ENCODE assay signal across 8 mouse cellular contexts in genomic region chr2:168590168-168590551, GRCm38 (mm10). TPM values are rescaled to one million over a fixed set of nuclear protein-coding genes. Genes with fewer than 3 reads are reported as not detected.
A peak's percentile ranks its signal among the peaks of the same experiment; 100 is the strongest.
DNase-seq lines count a peak whose midpoint lies in the region; ATAC-seq and TF ChIP-seq lines count a peak whose summit lies in the region.

No protein-coding gene starts in this region.

- peak overlapping the region; percentile 53 for H3K9ac ChIP-seq in CH12.LX (ENCODE audit: insufficient read depth, low read depth)
- peak overlapping the region; percentile 58 for H3K9ac ChIP-seq in heart, embryonic 11.5 days (ENCODE audit: low read depth, low read length)
- peak overlapping the region; percentile 58 for H3K9ac ChIP-seq in kidney, embryonic 15.5 days

- peaks cover 0 to 20% of the 10 kb centered on the region in 2 experiments for H3K36me3 ChIP-seq in CH12.LX (replicated peaks in 1 of 2; ENCODE audit: control insufficient read depth in 1 of 2, insufficient read depth in 1 of 2, low read length in 1 of 2)
- H3K36me3 ChIP-seq in heart, embryonic 11.5 days (ENCODE audit: control insufficient read depth, insufficient read depth, low read length): no peaks in the 10 kb centered on the region
- H3K36me3 ChIP-seq in kidney, embryonic 15.5 days: no peaks in the 10 kb centered on the region
- H3K36me3 ChIP-seq in small intestine, adult 2 months (ENCODE audit: control insufficient read depth, insufficient read depth, low read length): no peaks in the 10 kb centered on the region

- H3K27ac ChIP-seq in CH12.LX (ENCODE audit: insufficient read depth, low read depth): peak overlapping the region; percentile 54
- no peak overlapping the region for H3K27ac ChIP-seq in heart, embryonic 11.5 days (ENCODE audit: low read depth, low read length)
- no peak overlapping the region for H3K27ac ChIP-seq in kidney, embryonic 15.5 days
- peak overlapping the region; percentile 42; the same call in 1 of the 2 replicates for H3K27ac ChIP-seq in small intestine, adult 2 months (ENCODE audit: insufficient read depth, low read depth, low read length)

- in situ Hi-C loops in CH12.LX (cut with MboI; ENCODE audit: low pct_ligation_motif_present, low pct_unique_long_range_greater_than_20kb, low sequenced_read_pairs): loop anchor here (5.0 kb wide), 1 partner anchor 118 kb away; no protein-coding TSS in a partner anchor

- TF ChIP-seq CTCF in CH12.LX (conservative IDR thresholded peaks at IDR 0.05 in 1 of 2, IDR thresholded peaks at IDR 0.05 in 1 of 2; ENCODE audit: low read depth in 2 of 2, low read length in 2 of 2): no peak
- TF ChIP-seq CTCF in small intestine, adult 2 months (IDR thresholded peaks at IDR 0.05; ENCODE audit: extremely low read depth, insufficient read length, insufficient replicate concordance, low read depth, low read length): no peak

- peaks cover 13 to 56% of the 10 kb centered on the region in 2 experiments for H3K4me1 ChIP-seq in CH12.LX (ENCODE audit: control insufficient read depth in 1 of 2, insufficient read depth in 2 of 2)
- H3K4me1 ChIP-seq in heart, embryonic 11.5 days (ENCODE audit: control insufficient read depth, insufficient read depth, low read length): peaks cover 41% of the 10 kb centered on the region
- H3K4me1 ChIP-seq in kidney, embryonic 15.5 days: peaks cover 42% of the 10 kb centered on the region
- peaks cover 5% of the 10 kb centered on the region for H3K4me1 ChIP-seq in small intestine, adult 2 months (ENCODE audit: control insufficient read depth, insufficient read depth, insufficient read length, low read length)

- H3K9me3 ChIP-seq in CH12.LX (replicated peaks; ENCODE audit: low read length): no peaks in the 10 kb centered on the region
- H3K9me3 ChIP-seq in heart, embryonic 11.5 days (replicated peaks; ENCODE audit: control insufficient read depth, low read length): no peaks in the 10 kb centered on the region
- no peaks in the 10 kb centered on the region for H3K9me3 ChIP-seq in kidney, embryonic 15.5 days (replicated peaks)

- H3K4me3 ChIP-seq in CH12.LX (replicated peaks in 1 of 3; ENCODE audit: low read depth in 2 of 3, low read length in 2 of 3, poor library complexity in 1 of 3): peak overlapping the region; percentile 69 to 74 (median 69)
- H3K4me3 ChIP-seq in heart, embryonic 11.5 days (ENCODE audit: low read depth, low read length): peak overlapping the region; percentile 53
- H3K4me3 ChIP-seq in kidney, embryonic 15.5 days (replicated peaks): peak overlapping the region; percentile 58
- peak overlapping the region; percentile 75 for H3K4me3 ChIP-seq in small intestine, adult 2 months (ENCODE audit: low read depth, low read length)

- WGBS in heart, embryonic 11.5 days (ENCODE audit: insufficient replicate concordance): 1% methylated on average over 38 of the region's 38 CpGs
- WGBS in kidney, embryonic 15.5 days: 1% methylated on average over 33 of the region's 38 CpGs
- WGBS in small intestine, adult 2 months: 1% methylated on average over 38 of the region's 38 CpGs

- peak; percentile 79 for ATAC-seq in heart, embryonic 11.5 days (replicated peaks; ENCODE audit: insufficient number of reproducible peaks, low FRiP score, low TSS enrichment)
- peak; percentile 80 for ATAC-seq in kidney, embryonic 15.5 days (replicated peaks; ENCODE audit: low FRiP score)

- peak; percentile 70 for DNase-seq in CH12.LX (ENCODE audit: extremely low read depth)
- peak; percentile 66 for DNase-seq in adrenal gland, postnatal 25 days
- DNase-seq in lung, postnatal 10 days: peak; percentile 52
- no peak for DNase-seq in layer of hippocampus, adult 9-10 months (ENCODE audit: low spot score)
- DNase-seq in cerebellum, adult 18-20 months: no peak

- TF ChIP-seq RAD21 in CH12.LX (IDR thresholded peaks at IDR 0.05; ENCODE audit: low read depth, low read length): no peak

- dilution Hi-C loops in CH12.LX (cut with MboI; ENCODE audit: extremely low pct_ligation_motif_present, extremely low pct_unique_long_range_greater_than_20kb, low sequenced_read_pairs): no loop called here

- H3K79me2 ChIP-seq in CH12.LX (replicated peaks; ENCODE audit: control insufficient read depth, extremely low read depth, insufficient read depth, poor library complexity, severe bottlenecking): peaks cover 4% of the 10 kb centered on the region; the same call in 1 of the 2 replicates

- no peaks in the 10 kb centered on the region for H3K27me3 ChIP-seq in CH12.LX (replicated peaks)
- H3K27me3 ChIP-seq in heart, embryonic 11.5 days (ENCODE audit: control insufficient read depth, insufficient read depth, low read length): peaks cover 16% of the 10 kb centered on the region
- H3K27me3 ChIP-seq in kidney, embryonic 15.5 days: peaks cover 37% of the 10 kb centered on the region
- H3K27me3 ChIP-seq in small intestine, adult 2 months (ENCODE audit: control insufficient read depth, insufficient read depth, low read length): no peaks in the 10 kb centered on the region

- peak; percentile 75 for TF ChIP-seq POLR2A in CH12.LX (IDR thresholded peaks at IDR 0.05; ENCODE audit: low read depth, low read length)
- no peak for TF ChIP-seq POLR2A in small intestine, adult 2 months (IDR thresholded peaks at IDR 0.05; ENCODE audit: low read depth, low read length)

- TF ChIP-seq EP300 in CH12.LX (IDR thresholded peaks at IDR 0.05; ENCODE audit: low read length): no peak

- peak overlapping the region; percentile 79; the same call in 1 of the 2 replicates for H3K4me2 ChIP-seq in CH12.LX (ENCODE audit: insufficient read depth, low read depth, poor library complexity, severe bottlenecking)
- H3K4me2 ChIP-seq in heart, embryonic 11.5 days: peak overlapping the region; percentile 69
- H3K4me2 ChIP-seq in kidney, embryonic 15.5 days: peak overlapping the region; percentile 85

TF ChIP-seq in CH12.LX, 34 proteins besides CTCF, POLR2A, EP300 and RAD21:
- TF ChIP-seq TCF12 (IDR thresholded peaks at IDR 0.05; ENCODE audit: low read depth, low read length) (peak; percentile 42; the same call in 1 of the 2 replicates), E2F4 (IDR thresholded peaks at IDR 0.05; ENCODE audit: insufficient replicate concordance, low read depth, low read length) (no peak), UBTF (IDR thresholded peaks at IDR 0.05; ENCODE audit: low read depth, low read length) (peak; percentile 21; the same call in 1 of the 2 replicates), NELFE (IDR thresholded peaks at IDR 0.05; ENCODE audit: low read depth, low read length) (peak; percentile 48), USF2 (conservative IDR thresholded peaks at IDR 0.05; ENCODE audit: low read depth, low read length) (no peak), ZMIZ1 (IDR thresholded peaks at IDR 0.05; ENCODE audit: low read depth, low read length) (peak; percentile 45; the same call in 1 of the 2 replicates)

RNA-seq across cellular contexts. Expression of gene Nfatc2, which starts 11.3 kb away (rescaled TPM):
- total RNA-seq in CH12.LX (2012; rRNA removed) (2.9 and 3.6 TPM in 2 replicates), CH12.LX (2014; rRNA removed) (1.3 and 1.8 TPM in 2 replicates)
- 3.2 and 4.8 TPM in 2 replicates for polyA plus RNA-seq in CH12.LX (2012; ENCODE audit: insufficient read length, low read depth)
- 4.1 and 4.6 TPM in 2 replicates for total RNA-seq in adrenal gland, postnatal 25 days (2021)
- polyA plus RNA-seq in heart, embryonic 11.5 days (2014; fragmentation: Nextera tagmentation; extraction: Ambion mirVana): 4.2 and 4.6 TPM in 2 replicates
- polyA plus RNA-seq in kidney, embryonic 15.5 days (2015; fragmentation: Nextera tagmentation; extraction: Ambion mirVana): 2.5 and 2.6 TPM in 2 replicates
- 3.9 and 4.3 TPM in 2 replicates for polyA plus RNA-seq in small intestine, adult 2 months (2012; rRNA removed)

Comparison
In these comparisons a context has a peak if more than half of its experiments do, and no peak if none do; other contexts are left out.
1. DNase-seq: peak in CH12.LX (single experiment), adrenal gland, postnatal 25 days (single experiment) and lung, postnatal 10 days (single experiment); none in layer of hippocampus, adult 9-10 months (single experiment) and cerebellum, adult 18-20 months (0 of 2).
2. H3K27ac ChIP-seq: peak in CH12.LX (single experiment) and small intestine, adult 2 months (single experiment); none in heart, embryonic 11.5 days (single experiment) and kidney, embryonic 15.5 days (single experiment).
3. Peak in every context shown above with its lines, with median percentiles within 50 percentile points of each other: H3K4me2 ChIP-seq, H3K4me3 ChIP-seq and H3K9ac ChIP-seq.